Mouse (Mus musculus): ENCODE measurements around the gene Srarp. TPM values are rescaled to one million over a fixed set of nuclear protein-coding genes. Genes with fewer than 3 reads are reported as not detected.

The Srarp gene
- polyA plus RNA-seq, 1 experiment from 2014 or later: not detected

GRCm38 (mm10) chr4:141425484-141426479 is 10.1 kb downstream of the Srarp start:
- peak; percentile 48; the same call in 1 of the 2 replicates for ATAC-seq (replicated peaks; ENCODE audit: low FRiP score)
- Histone ChIP-seq H3K4me3 (ENCODE audit: low read depth, low read length) (peak overlapping the region; percentile 37), H3K9me3 (ENCODE audit: control insufficient read depth, low read length) (no peaks in the 10 kb centered on the region), H3K9ac (ENCODE audit: low read depth, low read length) (no peak overlapping the region), H3K27ac (ENCODE audit: low read depth, low read length) (no peak overlapping the region), H3K36me3 (ENCODE audit: control insufficient read depth, insufficient read depth, low read length) (no peaks in the 10 kb centered on the region), H3K4me1 (replicated peaks; ENCODE audit: control insufficient read depth, insufficient read depth, low read length) (peaks cover 6% of the 10 kb centered on the region), H3K27me3 (replicated peaks; ENCODE audit: control insufficient read depth, insufficient read depth, low read length) (peaks cover 21% of the 10 kb centered on the region), H3K4me2 (peak overlapping the region; percentile 69)
- DNase-seq (ENCODE audit: low spot score): no peak
- 7% methylated on average over 36 of the region's 36 CpGs for WGBS

- Histone ChIP-seq H3K36me3 (ENCODE audit: control insufficient read depth, insufficient read depth, low read length) (no peaks in the 10 kb centered on the region), H3K4me1 (replicated peaks; ENCODE audit: control insufficient read depth, insufficient read depth, low read length) (peaks cover 15% of the 10 kb centered on the region), H3K9ac (ENCODE audit: low read depth, low read length) (no peak overlapping the region), H3K27ac (ENCODE audit: low read depth, low read length) (no peak overlapping the region), H3K9me3 (ENCODE audit: control insufficient read depth, low read length) (no peaks in the 10 kb centered on the region), H3K4me2 (no peak overlapping the region), H3K27me3 (replicated peaks; ENCODE audit: control insufficient read depth, insufficient read depth, low read length) (peaks cover 21% of the 10 kb centered on the region), H3K4me3 (ENCODE audit: low read depth, low read length) (no peak overlapping the region)
- whole genome bisulfite sequencing: 78% methylated on average over 13 of the region's 13 CpGs
- no peak for ATAC-seq (replicated peaks; ENCODE audit: low FRiP score)
- DNase-seq (ENCODE audit: low spot score): no peak
Measured at GRCm38 (mm10) chr4:141423691-141424431, 12.0 kb downstream of the Srarp start.

DNA sequence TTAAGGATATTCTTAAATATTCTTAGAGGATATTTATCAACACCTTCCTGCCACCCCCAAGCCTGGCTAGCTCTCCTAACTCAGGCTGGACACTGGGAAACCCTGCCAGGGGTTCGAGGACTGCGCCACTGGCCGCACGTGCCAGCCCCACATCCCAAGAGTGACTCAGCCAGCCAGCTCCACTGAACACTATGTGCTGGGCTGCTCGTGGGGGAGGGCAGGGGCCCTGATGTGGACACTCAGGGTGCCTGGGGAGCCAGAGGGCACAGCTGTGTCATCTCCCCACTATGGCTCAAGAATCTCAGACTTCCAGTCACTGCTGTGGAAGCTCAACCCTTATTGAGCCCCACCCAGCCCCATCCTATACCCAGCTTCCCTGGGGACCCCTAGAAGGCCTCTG is 12.6 kb downstream of the Srarp start:
- H3K4me1 ChIP-seq (replicated peaks; ENCODE audit: control insufficient read depth, insufficient read depth, low read length): peaks cover 15% of the 10 kb centered on the region
- no peak overlapping the region for H3K4me3 ChIP-seq (ENCODE audit: low read depth, low read length)
- H3K27me3 ChIP-seq (replicated peaks; ENCODE audit: control insufficient read depth, insufficient read depth, low read length): peaks cover 21% of the 10 kb centered on the region
- DNase-seq (ENCODE audit: low spot score): no peak
- WGBS: 80% methylated on average over 5 of the region's 5 CpGs
- H3K4me2 ChIP-seq: no peak overlapping the region
- no peak overlapping the region for H3K9ac ChIP-seq (ENCODE audit: low read depth, low read length)
- H3K9me3 ChIP-seq (ENCODE audit: control insufficient read depth, low read length): no peaks in the 10 kb centered on the region
- H3K27ac ChIP-seq (ENCODE audit: low read depth, low read length): no peak overlapping the region
- H3K36me3 ChIP-seq (ENCODE audit: control insufficient read depth, insufficient read depth, low read length): no peaks in the 10 kb centered on the region
- no peak for ATAC-seq (replicated peaks; ENCODE audit: low FRiP score)

DNA sequence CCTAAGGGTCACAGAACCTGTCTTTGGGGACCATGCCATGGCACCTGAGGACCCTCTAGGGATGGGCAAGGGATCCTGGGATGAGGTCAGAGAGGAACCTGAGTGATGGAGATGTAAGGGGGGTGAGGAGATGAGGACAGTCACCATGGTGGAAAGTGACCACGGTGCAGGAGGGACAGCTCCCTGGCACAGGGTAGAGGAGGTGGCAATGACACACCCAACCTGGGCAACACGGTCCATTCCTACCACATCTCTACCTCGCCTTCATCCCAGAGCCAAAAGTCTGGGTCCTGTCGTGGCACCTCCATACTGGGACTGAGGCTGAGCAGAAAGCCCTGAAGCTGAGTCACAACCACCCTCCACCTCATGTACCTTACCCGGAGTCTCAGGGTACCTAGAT is 13.1 kb downstream of the Srarp start:
- Histone ChIP-seq H3K4me3 (ENCODE audit: low read depth, low read length) (no peak overlapping the region), H3K9me3 (ENCODE audit: control insufficient read depth, low read length) (no peaks in the 10 kb centered on the region), H3K36me3 (ENCODE audit: control insufficient read depth, insufficient read depth, low read length) (no peaks in the 10 kb centered on the region), H3K4me2 (no peak overlapping the region), H3K27me3 (replicated peaks; ENCODE audit: control insufficient read depth, insufficient read depth, low read length) (peaks cover 21% of the 10 kb centered on the region), H3K4me1 (replicated peaks; ENCODE audit: control insufficient read depth, insufficient read depth, low read length) (peaks cover 15% of the 10 kb centered on the region), H3K27ac (ENCODE audit: low read depth, low read length) (no peak overlapping the region), H3K9ac (ENCODE audit: low read depth, low read length) (no peak overlapping the region)
- WGBS: 75% methylated on average over 5 of the region's 5 CpGs
- DNase-seq (ENCODE audit: low spot score): no peak
- no peak for ATAC-seq (replicated peaks; ENCODE audit: low FRiP score)

GRCm38 (mm10) chr4:141421423-141421822 is 14.5 kb downstream of the Srarp start:
- H3K4me3 ChIP-seq (ENCODE audit: low read depth, low read length): no peak overlapping the region
- no peaks in the 10 kb centered on the region for H3K36me3 ChIP-seq (ENCODE audit: control insufficient read depth, insufficient read depth, low read length)
- H3K27me3 ChIP-seq (replicated peaks; ENCODE audit: control insufficient read depth, insufficient read depth, low read length): peaks cover 22% of the 10 kb centered on the region
- H3K27ac ChIP-seq (ENCODE audit: low read depth, low read length): no peak overlapping the region
- 64% methylated on average over 14 of the region's 14 CpGs for WGBS
- H3K4me1 ChIP-seq (replicated peaks; ENCODE audit: control insufficient read depth, insufficient read depth, low read length): peaks cover 15% of the 10 kb centered on the region
- H3K4me2 ChIP-seq: no peak overlapping the region
- H3K9ac ChIP-seq (ENCODE audit: low read depth, low read length): no peak overlapping the region
- ATAC-seq (replicated peaks; ENCODE audit: low FRiP score) (no peak), DNase-seq (ENCODE audit: low spot score) (no peak)
- H3K9me3 ChIP-seq (ENCODE audit: control insufficient read depth, low read length): no peaks in the 10 kb centered on the region

DNA sequence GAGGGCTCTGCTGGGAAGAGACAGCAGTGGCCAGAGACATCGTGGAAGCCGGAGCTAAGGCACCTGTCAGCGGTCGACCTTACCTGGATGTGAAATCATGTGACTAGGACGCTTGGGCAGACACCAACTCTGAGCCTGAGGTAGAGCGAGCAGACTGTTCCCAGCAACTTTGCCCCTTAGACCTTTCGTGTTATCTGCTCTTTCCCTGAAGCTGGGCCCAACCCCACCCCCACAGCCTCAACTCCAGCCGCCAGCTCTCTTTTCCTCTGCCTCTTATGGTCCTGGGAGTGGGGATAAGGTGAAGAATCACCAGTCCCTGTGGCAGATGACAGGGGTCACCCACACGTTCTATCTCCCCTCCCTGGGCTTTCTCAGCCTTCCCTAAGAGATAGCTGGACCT is 15.0 kb downstream of the Srarp start:
- H3K9me3 ChIP-seq (ENCODE audit: control insufficient read depth, low read length): no peaks in the 10 kb centered on the region
- H3K4me1 ChIP-seq (replicated peaks; ENCODE audit: control insufficient read depth, insufficient read depth, low read length): peaks cover 15% of the 10 kb centered on the region
- H3K9ac ChIP-seq (ENCODE audit: low read depth, low read length): no peak overlapping the region
- 41% methylated on average over 9 of the region's 9 CpGs for WGBS
- DNase-seq (ENCODE audit: low spot score) (no peak), ATAC-seq (replicated peaks; ENCODE audit: low FRiP score) (no peak)
- H3K4me3 ChIP-seq (ENCODE audit: low read depth, low read length): no peak overlapping the region
- H3K4me2 ChIP-seq: no peak overlapping the region
- H3K27ac ChIP-seq (ENCODE audit: low read depth, low read length): no peak overlapping the region
- H3K27me3 ChIP-seq (replicated peaks; ENCODE audit: control insufficient read depth, insufficient read depth, low read length): peaks cover 19% of the 10 kb centered on the region
- H3K36me3 ChIP-seq (ENCODE audit: control insufficient read depth, insufficient read depth, low read length): no peaks in the 10 kb centered on the region

DNA sequence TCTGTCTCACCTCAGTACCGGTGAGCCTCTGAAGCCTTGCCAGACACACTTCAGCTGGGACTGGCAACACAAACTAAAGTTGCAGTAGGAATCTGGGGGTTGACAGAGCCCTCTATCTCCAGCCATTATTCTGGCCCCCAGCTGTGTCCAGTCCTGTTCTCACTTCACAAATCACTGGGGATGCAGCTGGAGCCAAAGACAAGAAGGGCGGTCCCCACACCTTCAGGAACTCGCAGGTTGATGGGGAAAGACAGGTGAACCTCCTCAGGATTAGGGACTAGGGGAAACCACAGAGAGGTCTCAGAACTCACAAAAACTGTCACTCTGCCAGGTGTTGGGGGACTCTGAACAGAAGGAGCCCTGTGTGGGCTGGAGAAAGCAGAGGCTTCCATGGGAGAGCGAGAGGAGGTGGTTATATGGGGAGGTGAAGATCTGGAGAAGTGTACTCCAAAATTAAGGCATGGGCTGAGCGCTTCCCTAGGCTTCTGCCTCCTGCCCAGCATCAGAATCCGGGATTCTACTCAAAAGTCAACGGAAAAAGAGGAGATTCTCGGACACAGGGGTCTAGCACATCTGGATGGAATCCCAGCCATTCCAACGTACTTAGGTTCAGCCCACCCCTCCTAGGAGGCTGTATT is 15.6 kb downstream of the Srarp start, which contains the start of gene Hspb7:
Gene Hspb7, plus strand, starts transcription at position 588 of the 638 bp plus-strand sequence.
- DNase-seq (ENCODE audit: low spot score) (no peak), ATAC-seq (replicated peaks; ENCODE audit: low FRiP score) (no peak)
- H3K27ac ChIP-seq (ENCODE audit: low read depth, low read length): no peak within 1 kb of the TSS
- H3K4me1 ChIP-seq (replicated peaks; ENCODE audit: control insufficient read depth, insufficient read depth, low read length): peaks cover 15% of the 10 kb centered on the region
- H3K9ac ChIP-seq (ENCODE audit: low read depth, low read length): no peak within 1 kb of the TSS
- peaks cover 13% of the 10 kb centered on the region for H3K27me3 ChIP-seq (replicated peaks; ENCODE audit: control insufficient read depth, insufficient read depth, low read length)
- no peaks in the 10 kb centered on the region for H3K9me3 ChIP-seq (ENCODE audit: control insufficient read depth, low read length)
- WGBS: 53% methylated on average over 9 of the region's 9 CpGs
- no peak within 1 kb of the TSS for H3K4me2 ChIP-seq
- H3K4me3 ChIP-seq (ENCODE audit: low read depth, low read length): no peak within 1 kb of the TSS
- no peaks in the 10 kb centered on the region for H3K36me3 ChIP-seq (ENCODE audit: control insufficient read depth, insufficient read depth, low read length)

GRCm38 (mm10) chr4:141419398-141420191 is 16.3 kb downstream of the Srarp start:
- Histone ChIP-seq H3K27me3 (replicated peaks; ENCODE audit: control insufficient read depth, insufficient read depth, low read length) (peaks cover 8% of the 10 kb centered on the region), H3K9ac (ENCODE audit: low read depth, low read length) (no peak overlapping the region), H3K9me3 (ENCODE audit: control insufficient read depth, low read length) (no peaks in the 10 kb centered on the region), H3K27ac (ENCODE audit: low read depth, low read length) (no peak overlapping the region), H3K4me2 (no peak overlapping the region), H3K4me3 (ENCODE audit: low read depth, low read length) (no peak overlapping the region), H3K4me1 (replicated peaks; ENCODE audit: control insufficient read depth, insufficient read depth, low read length) (peaks cover 15% of the 10 kb centered on the region), H3K36me3 (ENCODE audit: control insufficient read depth, insufficient read depth, low read length) (no peaks in the 10 kb centered on the region)
- 38% methylated on average over 27 of the region's 27 CpGs for WGBS
- no peak for DNase-seq (ENCODE audit: low spot score)
- no peak for ATAC-seq (replicated peaks; ENCODE audit: low FRiP score)

Data from liver, embryonic 11.5 days (tissue).